Mouse (Mus musculus) kidney, embryonic 15.5 days (tissue): ENCODE measurements around the gene Dusp13. TPM values are rescaled to one million over a fixed set of nuclear protein-coding genes. Genes with fewer than 3 reads are reported as not detected.

Source experiments
- ATAC-seq: fragments of 200-750 bp; cut with Nextera tagmentation; replicated peaks from 2 replicates; pipeline ENCODE4 v1.8.0; 2017; ENCODE audit warnings: moderate TSS enrichment; ENCODE audit not compliant: low FRiP score
- H3K27ac ChIP-seq: fragments of 300-500 bp; sonication (generic); 2 replicates; pipeline ENCODE4 v1.5.1; 2015; ENCODE audit warnings: mild to moderate bottlenecking, inconsistent platforms
- H3K27me3 ChIP-seq: fragments of 300-500 bp; sonication (generic); 2 replicates; pipeline ENCODE4 v1.6.1; 2015; ENCODE audit warnings: inconsistent platforms
- H3K36me3 ChIP-seq: fragments of 300-500 bp; sonication (generic); 2 replicates; pipeline ENCODE4 v1.6.1; 2015; ENCODE audit warnings: inconsistent platforms
- H3K4me1 ChIP-seq: fragments of 300-500 bp; sonication (generic); 2 replicates; pipeline ENCODE4 v1.6.1; 2015; ENCODE audit warnings: inconsistent platforms
- H3K4me2 ChIP-seq: fragments of 300-500 bp; sonication (generic); 2 replicates; pipeline ENCODE4 v1.6.1; 2015; ENCODE audit warnings: moderate library complexity, mild to moderate bottlenecking, inconsistent platforms
- H3K4me3 ChIP-seq: fragments of 300-500 bp; sonication (generic); replicated peaks from 2 replicates; pipeline ENCODE4 v1.5.1; 2015; ENCODE audit warnings: mild to moderate bottlenecking, inconsistent platforms
- H3K9ac ChIP-seq: fragments of 300-500 bp; sonication (generic); 2 replicates; pipeline ENCODE4 v1.6.1; 2015; ENCODE audit warnings: mild to moderate bottlenecking, inconsistent platforms
- H3K9me3 ChIP-seq: fragments of 300-500 bp; sonication (generic); replicated peaks from 2 replicates; pipeline ENCODE4 v1.6.1; 2016; ENCODE audit warnings: inconsistent platforms
- WGBS: fragments of 180-500 bp; shearing (Covaris S2); methylation state at CpG from one replicate; pipeline ENCODE4 v1.1.7; 2015; ENCODE audit warnings: mixed read lengths; 5-methylcytosine and 5-hydroxymethylcytosine counted together
- polyA plus RNA-seq: library from polyadenylated mRNA; unstranded; fragments of >200 nt; fragmentation: Nextera tagmentation; extraction: Ambion mirVana; gene quantifications from 2 replicates; pipeline ENCODE4 v1.2.1, GENCODE M21; 2015

Gene Dusp13
- polyA plus RNA-seq, 1 experiment from 2014 or later = 0.38 TPM

DNA sequence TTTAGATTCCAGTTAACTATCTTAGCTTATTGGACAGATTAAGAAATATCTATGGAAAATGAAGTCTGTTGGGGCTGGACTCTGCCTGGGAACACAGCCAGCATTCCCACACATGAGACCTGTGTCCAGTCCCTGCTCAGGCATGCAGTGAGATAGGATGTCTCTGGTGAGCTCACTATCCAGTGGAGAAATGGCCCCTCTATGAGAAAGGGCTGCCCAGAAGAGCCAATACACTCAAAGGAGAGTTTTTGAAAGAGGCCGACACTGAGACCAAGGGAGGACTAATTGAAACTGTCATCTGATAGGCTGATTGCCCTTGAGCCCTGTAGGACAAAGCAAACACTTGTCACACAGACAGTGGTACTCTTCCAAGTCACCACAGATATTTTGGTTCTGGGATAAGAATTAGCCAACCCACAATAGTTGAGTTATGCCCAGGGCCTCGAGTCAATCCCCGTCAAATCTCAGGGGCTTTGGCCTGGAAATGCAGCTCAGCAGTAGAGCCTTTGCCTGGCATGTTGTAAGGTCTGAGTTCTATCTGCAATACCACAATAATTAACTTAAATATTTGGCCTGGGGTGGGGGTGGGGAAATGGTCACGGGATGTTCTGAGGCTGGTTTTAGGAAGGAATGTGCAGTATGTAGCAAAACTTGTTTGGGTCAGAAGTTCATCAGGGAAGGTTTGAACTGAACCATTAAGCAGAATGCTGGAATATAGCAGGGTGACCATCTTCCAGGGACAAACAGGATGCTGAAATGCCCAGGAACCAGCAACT lies 30.4 kb downstream of the Dusp13 start:
- Histone ChIP-seq H3K27me3 (no peaks in the 10 kb centered on the region), H3K36me3 (no peaks in the 10 kb centered on the region), H3K9ac (no peak overlapping the region), H3K4me3 (no peak overlapping the region), H3K27ac (no peak overlapping the region), H3K9me3 (no peaks in the 10 kb centered on the region), H3K4me2 (no peak overlapping the region), H3K4me1 (peaks cover 9% of the 10 kb centered on the region; the same call in 1 of the 2 replicates)
- no peak for ATAC-seq
- 80% methylated on average over 4 of the region's 4 CpGs for WGBS

GRCm38 (mm10) chr14:21719646-21720383 lies 31.2 kb downstream of the Dusp13 start:
- no peaks in the 10 kb centered on the region for H3K36me3 ChIP-seq
- H3K9ac ChIP-seq = no peak overlapping the region
- H3K27me3 ChIP-seq = no peaks in the 10 kb centered on the region
- H3K9me3 ChIP-seq = no peaks in the 10 kb centered on the region
- 25% methylated on average over 17 of the region's 17 CpGs for WGBS
- no peak overlapping the region for H3K27ac ChIP-seq
- peaks cover 9% of the 10 kb centered on the region; the same call in 1 of the 2 replicates for H3K4me1 ChIP-seq
- ATAC-seq = no peak
- no peak overlapping the region for H3K4me2 ChIP-seq
- H3K4me3 ChIP-seq = no peak overlapping the region

DNA sequence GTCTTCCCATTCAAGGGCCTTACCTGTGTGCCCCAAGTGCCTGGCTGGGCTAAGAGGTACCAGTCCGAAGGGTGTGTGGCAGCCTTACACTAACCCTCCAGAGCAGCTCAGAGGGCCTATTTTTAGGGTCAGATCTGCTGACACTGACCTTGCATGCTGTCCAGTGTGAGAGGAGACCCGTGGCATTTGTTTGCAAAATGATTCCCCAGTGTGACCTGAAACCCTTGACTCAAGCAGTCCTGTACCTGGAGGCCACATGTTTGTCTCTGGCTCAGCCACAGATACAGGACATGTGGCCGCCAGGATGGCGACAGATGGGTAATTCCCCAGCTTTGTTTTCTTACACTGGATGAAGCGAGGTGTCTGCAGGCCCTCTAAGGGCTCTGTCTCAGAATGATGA lies 36.5 kb downstream of the Dusp13 start, which contains the start of gene Dupd1:
Dupd1 (minus strand) TSS at position 91 of the 400 bp plus-strand sequence.
- ATAC-seq = no peak
- 56% methylated on average over 5 of the region's 5 CpGs for WGBS
- Histone ChIP-seq H3K27ac (no peak within 1 kb of the TSS), H3K27me3 (no peaks in the 10 kb centered on the region), H3K4me2 (no peak within 1 kb of the TSS), H3K9me3 (no peaks in the 10 kb centered on the region), H3K9ac (no peak within 1 kb of the TSS), H3K36me3 (no peaks in the 10 kb centered on the region), H3K4me1 (peaks cover 8% of the 10 kb centered on the region; the same call in 1 of the 2 replicates), H3K4me3 (no peak within 1 kb of the TSS)

GRCm38 (mm10) chr14:21711231-21711630 lies 39.8 kb downstream of the Dusp13 start:
- 76% methylated on average over 2 of the region's 2 CpGs for WGBS
- peaks cover 18% of the 10 kb centered on the region; the same call in 1 of the 2 replicates for H3K4me1 ChIP-seq
- no peaks in the 10 kb centered on the region for H3K9me3 ChIP-seq
- ATAC-seq = no peak
- no peak overlapping the region for H3K27ac ChIP-seq
- no peak overlapping the region for H3K4me3 ChIP-seq
- no peaks in the 10 kb centered on the region for H3K36me3 ChIP-seq
- H3K27me3 ChIP-seq = no peaks in the 10 kb centered on the region
- no peak overlapping the region for H3K4me2 ChIP-seq
- no peak overlapping the region for H3K9ac ChIP-seq

- Histone ChIP-seq H3K36me3 (no peaks in the 10 kb centered on the region), H3K9ac (no peak overlapping the region), H3K4me3 (no peak overlapping the region), H3K27ac (no peak overlapping the region), H3K27me3 (no peaks in the 10 kb centered on the region), H3K4me2 (no peak overlapping the region), H3K9me3 (no peaks in the 10 kb centered on the region), H3K4me1 (peaks cover 18% of the 10 kb centered on the region; the same call in 1 of the 2 replicates)
- no peak for ATAC-seq
- 61% methylated on average over 2 of the region's 2 CpGs for WGBS
These were observed 41.4 kb downstream of the Dusp13 start for GRCm38 (mm10) chr14:21709545-21709944.

GRCm38 (mm10) chr14:21706759-21707571 lies 44.0 kb downstream of the Dusp13 start:
- Histone ChIP-seq H3K4me1 (peaks cover 33% of the 10 kb centered on the region), H3K9me3 (no peaks in the 10 kb centered on the region), H3K27me3 (no peaks in the 10 kb centered on the region), H3K9ac (no peak overlapping the region), H3K4me2 (no peak overlapping the region), H3K4me3 (no peak overlapping the region), H3K27ac (0 out of 2 replicates have a peak overlapping the region, but pooled peaks have one; percentile 58), H3K36me3 (no peaks in the 10 kb centered on the region)
- 64% methylated on average over 12 of the region's 12 CpGs for WGBS
- ATAC-seq = no peak

DNA sequence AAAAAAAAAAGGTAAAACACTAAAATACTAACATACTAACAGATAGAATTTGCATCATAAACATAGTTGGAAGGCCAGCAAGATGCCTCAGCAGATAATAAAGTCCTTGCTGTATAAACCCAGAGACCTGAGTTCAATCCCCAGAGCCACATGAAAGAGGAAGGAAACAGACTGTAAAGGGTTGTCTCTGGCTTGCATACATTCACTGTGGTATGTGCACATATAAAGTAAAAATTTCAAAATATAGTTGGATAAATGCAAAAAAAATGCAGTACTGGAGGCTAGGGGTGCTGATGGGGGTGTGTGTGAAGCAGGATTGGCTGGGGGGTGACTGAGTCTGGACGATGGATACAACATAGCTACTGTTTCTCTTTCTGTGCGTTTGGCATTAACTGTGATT lies 45.5 kb downstream of the Dusp13 start:
- no peaks in the 10 kb centered on the region for H3K9me3 ChIP-seq
- no peak for ATAC-seq
- 89% methylated on average over 2 of the region's 2 CpGs for WGBS
- H3K27me3 ChIP-seq = no peaks in the 10 kb centered on the region
- no peaks in the 10 kb centered on the region for H3K36me3 ChIP-seq
- H3K4me1 ChIP-seq = peaks cover 33% of the 10 kb centered on the region
- no peak overlapping the region for H3K4me2 ChIP-seq
- no peak overlapping the region for H3K9ac ChIP-seq
- no peak overlapping the region for H3K27ac ChIP-seq
- H3K4me3 ChIP-seq = no peak overlapping the region

DNA sequence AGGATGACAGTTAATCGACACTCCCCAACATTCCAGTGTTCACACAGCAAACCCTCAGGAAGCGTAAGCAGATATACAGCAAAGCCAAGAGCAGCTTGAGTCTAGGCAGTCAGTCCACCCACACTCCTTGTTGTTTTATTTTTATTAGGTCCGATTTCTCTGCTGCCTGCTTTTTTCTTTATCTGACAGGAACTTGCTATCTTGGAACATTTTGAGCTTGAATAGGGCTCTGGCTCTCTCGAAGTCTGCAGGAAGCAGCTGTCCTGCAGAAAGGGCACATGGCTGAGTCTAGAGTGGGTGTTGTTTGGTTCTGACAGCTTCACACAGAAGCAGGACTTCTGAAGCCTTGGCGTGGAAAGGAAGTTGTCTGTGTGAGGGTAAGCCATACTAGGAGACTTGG lies 47.7 kb downstream of the Dusp13 start:
- 22% methylated on average over 5 of the region's 5 CpGs for WGBS
- ATAC-seq = no peak

DNA sequence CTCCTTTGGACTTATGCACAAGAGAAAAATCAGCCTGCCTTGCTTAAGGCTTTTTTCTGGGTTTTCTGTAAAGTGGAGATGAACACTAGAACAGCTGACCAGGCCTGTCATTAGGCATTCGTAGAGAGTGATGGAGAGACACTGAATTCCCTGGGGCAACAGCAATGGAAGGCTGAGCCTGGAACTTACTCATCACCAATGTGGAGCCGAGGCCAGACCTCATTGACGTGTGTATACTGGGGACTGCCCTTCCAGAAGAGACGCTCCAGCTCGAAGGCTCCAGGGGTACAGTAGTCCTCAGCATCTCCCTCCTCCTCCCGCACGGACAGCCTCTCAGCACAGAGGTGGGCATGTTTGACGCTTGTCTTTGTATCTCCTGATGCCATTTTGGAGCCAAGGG lies 48.3 kb downstream of the Dusp13 start:
- ATAC-seq = no peak
- H3K36me3 ChIP-seq = no peaks in the 10 kb centered on the region
- WGBS = 85% methylated on average over 8 of the region's 8 CpGs

More for the DNA sequence above, 47.7 kb downstream of the Dusp13 start:
- Histone ChIP-seq H3K9ac (no peak overlapping the region), H3K4me3 (no peak overlapping the region), H3K36me3 (no peaks in the 10 kb centered on the region), H3K4me1 (peaks cover 24% of the 10 kb centered on the region), H3K27ac (peak overlapping the region; percentile 23), H3K9me3 (no peaks in the 10 kb centered on the region), H3K4me2 (no peak overlapping the region), H3K27me3 (no peaks in the 10 kb centered on the region)

GRCm38 (mm10) chr14:21696186-21696830 lies 54.7 kb downstream of the Dusp13 start:
- no peak overlapping the region for H3K4me3 ChIP-seq
- H3K9ac ChIP-seq = no peak overlapping the region
- H3K4me1 ChIP-seq = no peaks in the 10 kb centered on the region
- H3K4me2 ChIP-seq = no peak overlapping the region
- H3K9me3 ChIP-seq = peaks cover 5% of the 10 kb centered on the region; the same call in 1 of the 2 replicates
- WGBS = 81% methylated on average over 7 of the region's 7 CpGs
- H3K36me3 ChIP-seq = no peaks in the 10 kb centered on the region
- H3K27ac ChIP-seq = no peak overlapping the region
- H3K27me3 ChIP-seq = no peaks in the 10 kb centered on the region
- no peak for ATAC-seq

More for the DNA sequence above, 48.3 kb downstream of the Dusp13 start:
- Histone ChIP-seq H3K4me2 (no peak overlapping the region), H3K4me1 (peaks cover 24% of the 10 kb centered on the region), H3K4me3 (no peak overlapping the region), H3K27me3 (no peaks in the 10 kb centered on the region), H3K27ac (0 out of 2 replicates have a peak overlapping the region, but pooled peaks have one; percentile 23), H3K9ac (no peak overlapping the region), H3K9me3 (no peaks in the 10 kb centered on the region)

DNA sequence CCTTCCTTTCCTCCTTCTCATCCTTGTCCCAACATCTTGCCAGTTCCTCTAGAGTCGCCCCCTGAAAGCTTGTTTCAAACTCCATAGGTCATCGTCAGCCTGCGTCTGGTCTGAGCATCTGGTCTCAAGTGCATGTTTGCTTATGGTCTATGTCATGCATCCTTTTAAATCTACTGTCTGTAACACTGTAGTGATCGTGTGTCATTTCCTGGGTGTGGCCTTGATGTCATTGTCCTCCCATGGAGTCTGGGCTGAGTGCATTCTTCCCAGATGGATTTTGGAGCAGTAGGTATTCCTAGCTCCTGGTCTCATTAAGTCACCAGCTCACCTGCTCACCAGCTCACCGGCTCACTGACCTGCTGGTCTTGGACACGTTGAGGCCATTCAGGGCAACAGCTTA lies 56.0 kb downstream of the Dusp13 start:
- Histone ChIP-seq H3K9me3 (peaks cover 5% of the 10 kb centered on the region; the same call in 1 of the 2 replicates), H3K27me3 (no peaks in the 10 kb centered on the region), H3K9ac (no peak overlapping the region), H3K36me3 (no peaks in the 10 kb centered on the region), H3K27ac (no peak overlapping the region), H3K4me3 (no peak overlapping the region), H3K4me1 (no peaks in the 10 kb centered on the region), H3K4me2 (no peak overlapping the region)
- no peak for ATAC-seq
- WGBS = 66% methylated on average over 6 of the region's 6 CpGs
